Mouse (Mus musculus) kidney, postnatal 25 days (tissue): ENCODE measurements around the gene Ppef2.

ENCODE experiments used
- DNase-seq, 2 experiments: peaks; one replicate each; pipeline ENCODE4 v3.0.0; 2021; ENCODE audit warnings: mixed read lengths in 2 of 2

The Ppef2 gene

DNA sequence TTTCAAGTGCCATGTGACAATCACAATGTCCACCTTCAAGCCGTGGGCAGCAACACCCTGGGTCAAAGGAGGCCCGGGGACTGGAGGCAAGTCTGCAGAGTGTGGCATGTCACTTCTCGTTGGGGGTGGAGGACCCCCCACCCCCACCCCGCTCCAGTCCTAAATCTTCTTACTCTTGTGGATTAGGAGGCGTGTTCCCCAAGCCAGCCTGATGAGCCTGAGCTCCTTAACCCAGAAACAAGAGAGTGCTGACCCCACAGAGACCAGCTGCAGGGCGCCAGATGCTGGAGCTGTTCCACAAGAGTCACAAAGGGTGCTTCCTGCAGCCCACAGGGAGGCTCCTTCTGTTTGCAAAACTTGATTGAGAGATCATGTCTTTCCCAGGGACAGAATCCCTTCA lies at the start of gene Ppef2:
TSS of gene Ppef2 (minus strand) at position 61 of the 400 bp plus-strand sequence.
- no peak for DNase-seq

- DNase-seq, result no peak
Measured at GRCm38 (mm10) chr5:92304291-92304690, 48.2 kb upstream of the Ppef2 start.

- DNase-seq, result no peak
Measured at GRCm38 (mm10) chr5:92302149-92302840, 46.2 kb upstream of the Ppef2 start.

GRCm38 (mm10) chr5:92294525-92294924 lies 38.4 kb upstream of the Ppef2 start:
- no peak for DNase-seq

- DNase-seq, result no peak
Measured at GRCm38 (mm10) chr5:92291652-92292414, 35.8 kb upstream of the Ppef2 start.

DNA sequence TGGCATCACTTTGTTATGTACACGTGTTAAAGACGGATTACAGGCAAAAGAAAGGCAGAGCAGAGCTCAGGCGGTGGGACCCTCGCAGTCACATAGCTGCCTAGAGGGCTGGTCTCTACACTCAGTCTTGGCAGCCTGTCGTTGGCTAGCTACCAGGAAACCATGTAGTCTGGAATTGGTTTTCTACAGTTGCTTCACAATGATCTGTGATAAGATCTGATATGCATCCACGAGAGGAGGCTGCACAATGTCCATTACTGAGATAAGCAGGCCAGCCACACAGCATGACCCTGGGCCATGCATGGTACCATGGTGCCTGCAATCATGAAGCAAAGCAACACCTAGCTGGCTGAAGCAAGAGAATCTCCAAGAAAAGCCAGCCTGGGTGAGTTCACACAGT lies 31.8 kb upstream of the Ppef2 start:
- DNase-seq, result no peak

DNA sequence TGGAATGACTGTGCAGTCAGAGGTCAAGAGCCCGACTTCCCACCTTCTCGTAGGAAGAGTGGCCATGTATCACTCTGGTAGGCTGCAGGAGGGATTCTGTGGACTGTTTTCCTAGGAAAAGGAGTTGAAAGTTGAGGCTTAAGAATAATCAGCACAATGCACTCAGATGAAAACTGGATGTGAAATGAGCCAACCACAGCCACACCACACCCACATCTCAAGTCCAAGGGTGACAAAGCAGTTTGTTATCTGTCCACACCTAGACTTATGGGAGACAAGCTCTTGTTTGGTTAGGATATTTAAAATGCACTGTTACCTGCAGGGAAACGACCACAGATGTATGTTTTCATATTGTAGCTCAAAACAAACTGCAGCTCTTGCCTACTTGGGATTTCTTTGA lies 27.0 kb upstream of the Ppef2 start:
- DNase-seq, result no peak

- DNase-seq, result no peak
Measured at GRCm38 (mm10) chr5:92282571-92282970, 26.5 kb upstream of the Ppef2 start.

GRCm38 (mm10) chr5:92278942-92279537 lies 23.0 kb upstream of the Ppef2 start:
- DNase-seq, result no peak

GRCm38 (mm10) chr5:92277437-92278394 lies 21.6 kb upstream of the Ppef2 start, which contains the start of gene Naaa:
TSS of gene Naaa (minus strand) at chr5:92278170.
- peak; percentile 89 to 95 for DNase-seq

DNA sequence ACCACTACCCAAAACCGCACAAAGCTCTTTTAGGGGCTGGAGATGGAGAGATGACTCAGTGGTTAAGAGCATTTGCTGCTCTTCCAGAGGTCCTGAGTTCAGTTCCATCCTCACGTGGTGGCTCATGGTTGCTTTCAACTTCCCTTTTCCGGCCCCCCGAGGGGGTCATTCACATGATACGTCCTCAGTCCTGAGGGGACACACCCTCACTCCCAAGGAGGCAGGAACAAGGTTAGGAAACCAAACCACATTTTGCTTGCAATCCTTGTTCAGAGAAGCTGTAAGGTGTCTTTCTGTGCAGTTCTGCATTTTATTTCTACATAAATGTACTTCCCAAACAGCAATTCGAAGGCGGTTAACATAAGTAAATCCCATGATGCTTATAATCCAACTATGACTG lies 14.4 kb upstream of the Ppef2 start:
- DNase-seq, result peak in 1 of 2 experiments; percentile 10

- no peak for DNase-seq
Measured at GRCm38 (mm10) chr5:92263761-92264359, 7.8 kb upstream of the Ppef2 start.

GRCm38 (mm10) chr5:92262646-92263045 lies 6.6 kb upstream of the Ppef2 start:
- DNase-seq, result no peak

GRCm38 (mm10) chr5:92254476-92254875 lies 1.6 kb downstream of the Ppef2 start:
- DNase-seq, result no peak

- DNase-seq, result no peak
Measured at GRCm38 (mm10) chr5:92252797-92253343, 3.2 kb downstream of the Ppef2 start.

DNA sequence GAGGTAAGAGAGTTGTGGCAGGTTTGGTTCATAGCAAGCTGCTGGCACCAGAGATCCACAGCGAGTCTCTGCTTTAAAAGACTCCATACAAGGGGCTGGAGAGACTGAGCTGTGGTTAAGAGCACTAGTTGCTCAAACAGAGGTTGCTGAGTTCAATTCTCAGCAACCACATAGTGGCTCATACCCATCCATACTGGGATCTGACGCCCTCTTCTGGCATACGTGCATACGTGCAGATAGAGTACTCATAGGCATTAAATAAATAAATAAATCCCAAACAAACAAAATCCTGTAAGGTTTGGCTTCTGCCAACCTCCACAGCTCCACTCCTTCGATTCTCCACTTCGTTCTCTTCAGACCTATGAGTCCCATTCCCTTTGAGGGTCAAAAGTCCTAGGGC lies 4.0 kb downstream of the Ppef2 start:
- no peak for DNase-seq

DNA sequence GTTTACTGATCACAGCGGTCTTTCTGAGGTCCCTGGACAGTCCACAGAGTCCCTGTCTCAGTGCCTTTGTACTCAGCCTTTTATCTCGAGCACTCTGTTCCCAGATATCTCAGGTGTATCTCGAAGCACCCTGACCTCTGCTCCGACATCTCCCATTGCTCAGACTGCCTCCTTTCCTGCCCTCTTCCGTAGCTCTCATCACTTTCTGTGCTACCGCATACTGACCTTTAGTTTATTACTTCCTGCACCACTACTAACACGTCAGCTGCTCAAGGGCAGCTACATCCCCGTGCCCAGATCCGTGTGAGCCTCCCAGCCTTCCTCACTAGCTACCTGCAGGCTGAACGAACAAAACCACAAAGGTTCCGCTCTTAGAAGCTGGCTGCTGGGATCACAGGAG lies 7.5 kb downstream of the Ppef2 start:
- no peak for DNase-seq

DNA sequence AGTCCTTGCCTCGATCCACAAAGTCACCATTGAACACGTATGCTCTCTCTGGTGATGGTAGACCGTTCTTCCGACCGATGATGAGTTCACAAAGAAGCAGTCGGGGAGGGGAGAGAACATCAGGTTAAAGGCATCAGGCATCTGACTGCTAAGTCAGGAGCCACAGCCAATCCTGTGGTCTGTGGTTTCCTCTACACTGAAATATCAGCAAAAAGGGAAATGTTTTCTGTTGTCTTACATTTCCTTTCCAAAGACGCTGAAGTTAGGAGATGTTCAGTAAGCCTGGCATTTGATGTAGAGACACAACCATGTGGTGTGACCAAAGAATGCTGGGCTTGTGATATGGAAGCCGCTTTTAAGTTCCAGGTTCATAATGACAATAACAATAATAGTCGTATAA lies 10.6 kb downstream of the Ppef2 start:
- no peak for DNase-seq

DNA sequence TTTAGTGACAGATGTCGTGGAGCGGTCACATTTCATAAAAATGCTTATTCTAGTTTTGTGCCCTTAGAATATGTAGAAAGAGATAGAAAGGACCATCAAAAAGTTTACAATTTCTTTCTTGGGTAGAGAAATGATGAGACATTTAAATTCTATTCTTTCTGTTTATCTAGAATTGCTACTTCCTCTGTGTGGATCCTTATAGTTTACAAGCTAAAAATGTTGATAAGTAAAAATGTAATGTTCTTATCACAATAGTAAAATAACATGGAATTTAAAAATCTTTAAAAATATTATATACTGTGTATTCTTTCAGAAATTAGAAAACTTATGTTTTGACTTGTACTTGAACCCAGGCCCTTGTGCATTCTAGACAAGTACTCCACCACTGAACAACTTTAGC lies 11.2 kb downstream of the Ppef2 start:
- no peak for DNase-seq

GRCm38 (mm10) chr5:92240769-92241168 lies 15.3 kb downstream of the Ppef2 start:
- DNase-seq, result no peak

DNA sequence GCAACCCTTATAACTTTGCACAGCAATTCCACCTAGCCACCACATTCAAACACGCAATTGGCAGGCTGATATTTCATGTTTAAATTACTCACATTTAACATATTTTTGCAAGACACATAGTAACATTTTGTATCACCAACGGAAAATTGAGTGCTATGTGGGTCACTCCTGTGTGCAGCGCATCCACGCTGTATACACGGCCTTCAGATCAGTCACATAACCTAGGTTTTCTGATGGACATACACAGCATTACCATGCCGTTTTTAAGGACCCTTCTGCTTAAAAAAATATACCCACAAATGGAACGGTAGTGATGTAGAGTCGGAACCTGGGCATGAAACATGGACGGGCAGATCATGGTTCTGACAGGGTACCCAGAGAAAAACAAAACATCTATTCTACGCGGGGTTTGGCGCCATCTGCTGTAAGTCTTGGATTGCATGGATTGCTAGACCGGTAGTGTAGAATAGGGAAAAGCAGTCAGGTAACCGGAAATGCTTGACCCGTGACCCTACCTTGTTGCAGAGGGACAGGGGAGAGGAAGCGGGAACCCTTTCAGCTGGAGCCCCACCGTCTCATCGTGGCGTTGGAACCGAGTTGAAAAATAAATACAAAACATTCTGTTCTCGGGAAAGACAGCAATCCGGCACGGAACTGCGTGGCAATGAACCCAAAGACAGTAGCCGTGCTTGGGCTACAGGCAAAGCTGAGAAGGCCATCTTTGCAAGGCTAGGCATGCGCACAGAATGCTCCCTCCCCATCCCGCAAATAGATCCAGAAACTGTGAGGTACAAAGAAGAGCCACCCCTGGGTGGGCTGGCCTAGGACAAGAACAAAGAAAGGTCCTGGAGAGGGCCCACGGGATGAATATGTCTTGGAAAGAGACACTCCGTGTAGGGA lies 16.5 kb downstream of the Ppef2 start:
- peak; percentile 81 to 89 for DNase-seq
